Mouse (Mus musculus) C2C12 (cell line): Measurements from ENCODE around the gene Ndufv3. TPM values are rescaled to one million over a fixed set of nuclear protein-coding genes. Genes with fewer than 3 reads are reported as not detected.

ENCODE experiments used
- H3K27me3 ChIP-seq: one replicate; pipeline ENCODE4 v1.6.1; 2011; ENCODE audit not compliant: control insufficient read depth, insufficient read depth, insufficient read length
- H3K36me3 ChIP-seq: one replicate; pipeline ENCODE4 v1.6.1; 2011; ENCODE audit not compliant: control insufficient read depth, insufficient read depth
- H3K4me3 ChIP-seq: one replicate; pipeline ENCODE4 v1.5.1; 2011; ENCODE audit warnings: mild to moderate bottlenecking, control low read depth; ENCODE audit not compliant: poor library complexity, insufficient read depth, severe bottlenecking
- H3K79me2 ChIP-seq: one replicate; pipeline ENCODE4 v1.6.1; 2011; ENCODE audit not compliant: control insufficient read depth, insufficient read depth
- H3K79me3 ChIP-seq: one replicate; pipeline ENCODE4 v1.6.1; 2011; ENCODE audit warnings: low read depth, control low read depth
- H3ac ChIP-seq: one replicate; pipeline ENCODE3; 2011; ENCODE audit warnings: low read depth; ENCODE audit not compliant: control insufficient read depth, insufficient read length
- CEBPB ChIP-seq: IDR thresholded peaks from one replicate; pipeline ENCODE4 v1.6.1; 2011; ENCODE audit warnings: low read depth, mild to moderate bottlenecking, control low read depth, moderate library complexity
- CTCF ChIP-seq: IDR thresholded peaks from one replicate; pipeline ENCODE4 v1.5.1; 2011; ENCODE audit not compliant: control insufficient read depth, insufficient read depth, insufficient read length
- FOSL1 ChIP-seq: IDR thresholded peaks from one replicate; pipeline ENCODE4 v1.8.0; 2011; ENCODE audit warnings: mild to moderate bottlenecking, low read length; ENCODE audit not compliant: poor library complexity, insufficient read depth, severe bottlenecking
- MAX ChIP-seq: IDR thresholded peaks from one replicate; pipeline ENCODE4 v1.6.1; 2011; ENCODE audit warnings: mild to moderate bottlenecking, control low read depth
- MYOD1 ChIP-seq: IDR thresholded peaks from one replicate; pipeline ENCODE4 v1.6.1; 2011; ENCODE audit warnings: low read depth; ENCODE audit not compliant: control insufficient read depth, insufficient read length
- MYOG ChIP-seq: IDR thresholded peaks from one replicate; pipeline ENCODE4 v1.6.1; 2011; ENCODE audit not compliant: control insufficient read depth, insufficient read length; ENCODE audit errors: extremely low read depth
- USF1 ChIP-seq: IDR thresholded peaks from one replicate; pipeline ENCODE4 v1.6.1; 2011; ENCODE audit warnings: low read depth, mild to moderate bottlenecking, control low read depth, moderate library complexity
- polyA plus RNA-seq: library from polyadenylated mRNA; unstranded; fragments of >200 nt; fragmentation: generic; extraction: Trizol; gene quantifications from one replicate; pipeline ENCODE4 v1.2.1, GENCODE M21; 2012; ENCODE audit warnings: missing spikeins

Gene Ndufv3
- polyA plus RNA-seq, 1 experiment, result 178 TPM

GRCm38 (mm10) chr17:31486616-31487198, 33.2 kb upstream of the Ndufv3 start:
- Histone ChIP-seq H3K79me3 (no peaks in the 10 kb centered on the region), H3K79me2 (no peaks in the 10 kb centered on the region), H3K4me3 (no peak overlapping the region), H3K36me3 (no peaks in the 10 kb centered on the region), H3K27me3 (peaks cover 35% of the 10 kb centered on the region), H3ac (no peak overlapping the region)
- TF ChIP-seq CEBPB (no peak), MAX (no peak), FOSL1 (no peak)

- no peak for TF ChIP-seq FOSL1
- no peak overlapping the region for H3ac ChIP-seq
- no peaks in the 10 kb centered on the region for H3K36me3 ChIP-seq
- peaks cover 30% of the 10 kb centered on the region for H3K27me3 ChIP-seq
- no peaks in the 10 kb centered on the region for H3K79me3 ChIP-seq
- H3K79me2 ChIP-seq, result no peaks in the 10 kb centered on the region
- H3K4me3 ChIP-seq, result no peak overlapping the region
Observed at GRCm38 (mm10) chr17:31487433-31488060, 32.4 kb upstream of the Ndufv3 start.

GRCm38 (mm10) chr17:31491355-31491754, 28.6 kb upstream of the Ndufv3 start:
- TF ChIP-seq USF1 (no peak), CTCF (no peak), MYOD1 (no peak), FOSL1 (no peak), CEBPB (no peak), MYOG (no peak), MAX (no peak)

GRCm38 (mm10) chr17:31492416-31492815, 27.5 kb upstream of the Ndufv3 start:
- H3K79me2 ChIP-seq, result no peaks in the 10 kb centered on the region
- H3ac ChIP-seq, result no peak overlapping the region
- no peak for TF ChIP-seq FOSL1
- no peak for TF ChIP-seq USF1
- no peak for TF ChIP-seq CEBPB
- no peak for TF ChIP-seq MAX
- peak; percentile 83 for TF ChIP-seq CTCF
- no peak for TF ChIP-seq MYOG
- H3K36me3 ChIP-seq, result peaks cover 23% of the 10 kb centered on the region
- no peaks in the 10 kb centered on the region for H3K79me3 ChIP-seq
- no peak overlapping the region for H3K4me3 ChIP-seq
- peaks cover 15% of the 10 kb centered on the region for H3K27me3 ChIP-seq

More at GRCm38 (mm10) chr17:31491355-31491754, 28.6 kb upstream of the Ndufv3 start:
- no peaks in the 10 kb centered on the region for H3K79me3 ChIP-seq
- no peak overlapping the region for H3K4me3 ChIP-seq
- no peaks in the 10 kb centered on the region for H3K79me2 ChIP-seq
- no peak overlapping the region for H3ac ChIP-seq
- peaks cover 15% of the 10 kb centered on the region for H3K36me3 ChIP-seq
- peaks cover 22% of the 10 kb centered on the region for H3K27me3 ChIP-seq

- TF ChIP-seq USF1 (no peak), CEBPB (no peak), CTCF (no peak), FOSL1 (no peak), MAX (no peak), MYOD1 (no peak), MYOG (no peak)
- H3K79me3 ChIP-seq, result no peaks in the 10 kb centered on the region
- H3K27me3 ChIP-seq, result peaks cover 3% of the 10 kb centered on the region
- H3K4me3 ChIP-seq, result no peak overlapping the region
- no peak overlapping the region for H3ac ChIP-seq
- H3K36me3 ChIP-seq, result peaks cover 46% of the 10 kb centered on the region
- no peaks in the 10 kb centered on the region for H3K79me2 ChIP-seq
Observed at GRCm38 (mm10) chr17:31494989-31495388, 24.9 kb upstream of the Ndufv3 start.

- Histone ChIP-seq H3K79me2 (no peaks in the 10 kb centered on the region), H3ac (no peak overlapping the region), H3K79me3 (no peaks in the 10 kb centered on the region), H3K36me3 (peaks cover 72% of the 10 kb centered on the region), H3K27me3 (no peaks in the 10 kb centered on the region), H3K4me3 (no peak overlapping the region)
- TF ChIP-seq FOSL1, result no peak
- no peak for TF ChIP-seq MYOG
- no peak for TF ChIP-seq USF1
- TF ChIP-seq MYOD1, result no peak
Observed at GRCm38 (mm10) chr17:31497726-31498125, 22.2 kb upstream of the Ndufv3 start.
